Mouse (Mus musculus): Measurements from ENCODE around the gene Olfr402. TPM values are rescaled to one million over a fixed set of nuclear protein-coding genes. Genes with fewer than 3 reads are reported as not detected.

Gene Olfr402
- polyA plus RNA-seq, 1 experiment from 2014 or later, result not detected

Other genes starting within 250 kb of the Olfr402 start
- gene Olfr395, start 244.2 kb upstream of the Olfr402 start, polyA plus RNA-seq (2015; fragmentation: Nextera tagmentation; extraction: Ambion mirVana), result not detected in 2 replicates
- not detected in 2 replicates for gene Olfr23, start 216.9 kb upstream of the Olfr402 start, polyA plus RNA-seq (2015; fragmentation: Nextera tagmentation; extraction: Ambion mirVana)
- not detected in 2 replicates for gene Olfr397, start 192.7 kb upstream of the Olfr402 start, polyA plus RNA-seq (2015; fragmentation: Nextera tagmentation; extraction: Ambion mirVana)
- not detected in 2 replicates for gene Olfr398, start 163.1 kb upstream of the Olfr402 start, polyA plus RNA-seq (2015; fragmentation: Nextera tagmentation; extraction: Ambion mirVana)
- not detected in 2 replicates for gene Olfr139, start 97.0 kb upstream of the Olfr402 start, polyA plus RNA-seq (2015; fragmentation: Nextera tagmentation; extraction: Ambion mirVana)
- gene Olfr399, start 96.9 kb upstream of the Olfr402 start, polyA plus RNA-seq (2015; fragmentation: Nextera tagmentation; extraction: Ambion mirVana), result not detected in 2 replicates
- gene Zfp616, start 83.6 kb upstream of the Olfr402 start, polyA plus RNA-seq (2015; fragmentation: Nextera tagmentation; extraction: Ambion mirVana), result not detected in 2 replicates
- gene Olfr401, start 39.8 kb upstream of the Olfr402 start, polyA plus RNA-seq (2015; fragmentation: Nextera tagmentation; extraction: Ambion mirVana), result not detected in 2 replicates
- not detected in 2 replicates for gene Olfr403, start 32.7 kb downstream of the Olfr402 start, polyA plus RNA-seq (2015; fragmentation: Nextera tagmentation; extraction: Ambion mirVana)
- not detected in 2 replicates for gene Olfr43, start 57.9 kb downstream of the Olfr402 start, polyA plus RNA-seq (2015; fragmentation: Nextera tagmentation; extraction: Ambion mirVana)
- not detected in 2 replicates for gene Olfr406, start 106.3 kb downstream of the Olfr402 start, polyA plus RNA-seq (2015; fragmentation: Nextera tagmentation; extraction: Ambion mirVana)
- not detected in 2 replicates for gene Olfr59, start 130.2 kb downstream of the Olfr402 start, polyA plus RNA-seq (2015; fragmentation: Nextera tagmentation; extraction: Ambion mirVana)
- not detected in 2 replicates for gene Olfr410, start 184.5 kb downstream of the Olfr402 start, polyA plus RNA-seq (2015; fragmentation: Nextera tagmentation; extraction: Ambion mirVana)
- not detected in 2 replicates for gene Olfr411, start 199.1 kb downstream of the Olfr402 start, polyA plus RNA-seq (2015; fragmentation: Nextera tagmentation; extraction: Ambion mirVana)
- not detected in 2 replicates for gene Olfr412, start 208.5 kb downstream of the Olfr402 start, polyA plus RNA-seq (2015; fragmentation: Nextera tagmentation; extraction: Ambion mirVana)

All from midbrain, embryonic 16.5 days (tissue).